Mouse (Mus musculus): ENCODE results near the gene Rhobtb3. TPM values are rescaled to one million over a fixed set of nuclear protein-coding genes. Genes with fewer than 3 reads are reported as not detected.

Rhobtb3 gene
- 29.7 and 32.1 TPM in 2 replicates for polyA plus RNA-seq (2015; fragmentation: Nextera tagmentation; extraction: Ambion mirVana)

- ATAC-seq (ENCODE audit: insufficient read depth, low FRiP score, low read depth) = peak; percentile 83
- H3K9ac ChIP-seq = peak within 1 kb of the TSS; percentile 81
- H3K4me1 ChIP-seq = peaks cover 7% of the 10 kb centered on the region; the same call in 1 of the 2 replicates
- H3K27me3 ChIP-seq (replicated peaks) = no peaks in the 10 kb centered on the region
- WGBS = under 1% methylated on average over 110 of the region's 110 CpGs
- H3K9me3 ChIP-seq = no peaks in the 10 kb centered on the region
- peak within 1 kb of the TSS; percentile 98 for H3K27ac ChIP-seq
- peak within 1 kb of the TSS; percentile 93 for H3K4me3 ChIP-seq (replicated peaks)
- H3K4me2 ChIP-seq = peak within 1 kb of the TSS; percentile 69
- 0 out of 2 replicates have a peak, but pooled peaks cover 1% of the 10 kb centered on the region for H3K36me3 ChIP-seq
These were observed at the start of gene Rhobtb3 for GRCm38 (mm10) chr13:75943189-75944043. Gene Rhobtb3 (minus strand): TSS chr13:75943925.

GRCm38 (mm10) chr13:75992169-75993028, 48.7 kb upstream of the Rhobtb3 start:
- Histone ChIP-seq H3K27me3 (replicated peaks) (no peaks in the 10 kb centered on the region), H3K9me3 (no peaks in the 10 kb centered on the region), H3K4me3 (replicated peaks) (no peak overlapping the region), H3K4me1 (no peaks in the 10 kb centered on the region), H3K27ac (no peak overlapping the region), H3K9ac (no peak overlapping the region), H3K4me2 (no peak overlapping the region), H3K36me3 (no peaks in the 10 kb centered on the region)
- whole genome bisulfite sequencing = 55% methylated on average over 9 of the region's 9 CpGs
- ATAC-seq (ENCODE audit: insufficient read depth, low FRiP score, low read depth) = no peak

- Histone ChIP-seq H3K4me2 (no peak overlapping the region), H3K9ac (no peak overlapping the region), H3K4me3 (replicated peaks) (no peak overlapping the region), H3K27ac (no peak overlapping the region), H3K9me3 (no peaks in the 10 kb centered on the region), H3K27me3 (replicated peaks) (no peaks in the 10 kb centered on the region), H3K4me1 (no peaks in the 10 kb centered on the region), H3K36me3 (no peaks in the 10 kb centered on the region)
- 89% methylated on average over 1 of the region's 1 CpGs for WGBS
- ATAC-seq (ENCODE audit: insufficient read depth, low FRiP score, low read depth) = no peak
These were observed 44.4 kb upstream of the Rhobtb3 start for GRCm38 (mm10) chr13:75988096-75988495.

- Histone ChIP-seq H3K27ac (no peak overlapping the region), H3K36me3 (no peaks in the 10 kb centered on the region), H3K4me3 (replicated peaks) (no peak overlapping the region), H3K4me1 (no peaks in the 10 kb centered on the region), H3K27me3 (replicated peaks) (no peaks in the 10 kb centered on the region), H3K9ac (no peak overlapping the region), H3K9me3 (no peaks in the 10 kb centered on the region), H3K4me2 (no peak overlapping the region)
- no peak for ATAC-seq (ENCODE audit: insufficient read depth, low FRiP score, low read depth)
These were observed 38.2 kb upstream of the Rhobtb3 start for GRCm38 (mm10) chr13:75981901-75982300.

GRCm38 (mm10) chr13:75976649-75977048, 32.9 kb upstream of the Rhobtb3 start:
- Histone ChIP-seq H3K4me3 (replicated peaks) (no peak overlapping the region), H3K27me3 (replicated peaks) (no peaks in the 10 kb centered on the region), H3K4me1 (no peaks in the 10 kb centered on the region), H3K27ac (no peak overlapping the region), H3K9ac (no peak overlapping the region), H3K4me2 (no peak overlapping the region), H3K9me3 (no peaks in the 10 kb centered on the region), H3K36me3 (no peaks in the 10 kb centered on the region)
- ATAC-seq (ENCODE audit: insufficient read depth, low FRiP score, low read depth) = no peak
- WGBS = 50% methylated on average over 2 of the region's 2 CpGs

GRCm38 (mm10) chr13:75976218-75976617, 32.5 kb upstream of the Rhobtb3 start:
- Histone ChIP-seq H3K27ac (no peak overlapping the region), H3K36me3 (no peaks in the 10 kb centered on the region), H3K9ac (no peak overlapping the region), H3K9me3 (no peaks in the 10 kb centered on the region), H3K4me3 (replicated peaks) (no peak overlapping the region), H3K4me1 (no peaks in the 10 kb centered on the region), H3K4me2 (no peak overlapping the region), H3K27me3 (replicated peaks) (no peaks in the 10 kb centered on the region)
- ATAC-seq (ENCODE audit: insufficient read depth, low FRiP score, low read depth) = no peak
- WGBS = 66% methylated on average over 2 of the region's 2 CpGs

GRCm38 (mm10) chr13:75975629-75976028, 31.9 kb upstream of the Rhobtb3 start:
- H3K9ac ChIP-seq = no peak overlapping the region
- no peaks in the 10 kb centered on the region for H3K9me3 ChIP-seq
- H3K4me2 ChIP-seq = no peak overlapping the region
- WGBS = 80% methylated on average over 1 of the region's 1 CpGs
- H3K27ac ChIP-seq = no peak overlapping the region
- no peaks in the 10 kb centered on the region for H3K36me3 ChIP-seq
- no peak overlapping the region for H3K4me3 ChIP-seq (replicated peaks)
- ATAC-seq (ENCODE audit: insufficient read depth, low FRiP score, low read depth) = no peak
- no peaks in the 10 kb centered on the region for H3K4me1 ChIP-seq
- H3K27me3 ChIP-seq (replicated peaks) = no peaks in the 10 kb centered on the region

GRCm38 (mm10) chr13:75974481-75974880, 30.8 kb upstream of the Rhobtb3 start:
- Histone ChIP-seq H3K9ac (no peak overlapping the region), H3K27ac (no peak overlapping the region), H3K4me2 (no peak overlapping the region), H3K4me3 (replicated peaks) (no peak overlapping the region), H3K36me3 (no peaks in the 10 kb centered on the region), H3K4me1 (no peaks in the 10 kb centered on the region), H3K27me3 (replicated peaks) (no peaks in the 10 kb centered on the region), H3K9me3 (no peaks in the 10 kb centered on the region)
- no peak for ATAC-seq (ENCODE audit: insufficient read depth, low FRiP score, low read depth)
- WGBS = 48% methylated on average over 2 of the region's 2 CpGs

- Histone ChIP-seq H3K4me1 (no peaks in the 10 kb centered on the region), H3K9ac (no peak within 1 kb of the TSS), H3K4me3 (replicated peaks) (no peak within 1 kb of the TSS), H3K9me3 (no peaks in the 10 kb centered on the region), H3K36me3 (no peaks in the 10 kb centered on the region), H3K27me3 (replicated peaks) (no peaks in the 10 kb centered on the region), H3K27ac (no peak within 1 kb of the TSS), H3K4me2 (no peak within 1 kb of the TSS)
- no peak for ATAC-seq (ENCODE audit: insufficient read depth, low FRiP score, low read depth)
- 84% methylated on average over 1 of the region's 1 CpGs for WGBS
These were observed 23.1 kb upstream of the Rhobtb3 start, which contains the start of gene Spata9 for GRCm38 (mm10) chr13:75966850-75967249. Gene Spata9 (plus strand): TSS chr13:75967150.

GRCm38 (mm10) chr13:75955357-75955992, 11.8 kb upstream of the Rhobtb3 start:
- H3K4me2 ChIP-seq = no peak overlapping the region
- H3K27ac ChIP-seq = no peak overlapping the region
- no peak for ATAC-seq (ENCODE audit: insufficient read depth, low FRiP score, low read depth)

GRCm38 (mm10) chr13:75950295-75950694, 6.6 kb upstream of the Rhobtb3 start:
- Histone ChIP-seq H3K4me3 (replicated peaks) (no peak overlapping the region), H3K27ac (no peak overlapping the region), H3K4me1 (no peaks in the 10 kb centered on the region), H3K9ac (no peak overlapping the region), H3K4me2 (no peak overlapping the region), H3K36me3 (no peaks in the 10 kb centered on the region), H3K27me3 (replicated peaks) (no peaks in the 10 kb centered on the region), H3K9me3 (no peaks in the 10 kb centered on the region)
- ATAC-seq (ENCODE audit: insufficient read depth, low FRiP score, low read depth) = no peak
- WGBS = 27% methylated on average over 1 of the region's 1 CpGs

More at GRCm38 (mm10) chr13:75955357-75955992, 11.8 kb upstream of the Rhobtb3 start:
- H3K36me3 ChIP-seq = no peaks in the 10 kb centered on the region
- no peak overlapping the region for H3K4me3 ChIP-seq (replicated peaks)
- no peak overlapping the region for H3K9ac ChIP-seq
- H3K4me1 ChIP-seq = no peaks in the 10 kb centered on the region
- no peaks in the 10 kb centered on the region for H3K27me3 ChIP-seq (replicated peaks)
- H3K9me3 ChIP-seq = no peaks in the 10 kb centered on the region

All from stomach, embryonic 15.5 days (tissue).